Mouse (Mus musculus) left cerebral cortex, postnatal 4 days (tissue): ENCODE results near the gene Tspan33. TPM values are rescaled to one million over a fixed set of nuclear protein-coding genes. Genes with fewer than 3 reads are reported as not detected.
A peak's percentile ranks its signal among the peaks of the same experiment; 100 is the strongest.
"Not testable (repeated sequence)": the region's sequence is repeated elsewhere in the genome, so short reads cannot be mapped to it uniquely, and the experiment has no call there.

Source experiments
- DNase-seq: peaks from one replicate; pipeline ENCODE4 v3.0.0-alpha.2; 2022
- intact Hi-C: fragments of 180-260 bp; cut with DNase I; formaldehyde crosslinking; loops from one replicate; pipeline ENCODE4 v1.15.1; 2025
- total RNA-seq, 2 experiments: library from RNA; stranded (reverse); gene quantifications; 2 replicates each; pipeline ENCODE4 v1.2.3; 2021

Gene Tspan33
- total RNA-seq, 2 experiments from 2014 or later: 7.0 to 8.8 TPM

DNA sequence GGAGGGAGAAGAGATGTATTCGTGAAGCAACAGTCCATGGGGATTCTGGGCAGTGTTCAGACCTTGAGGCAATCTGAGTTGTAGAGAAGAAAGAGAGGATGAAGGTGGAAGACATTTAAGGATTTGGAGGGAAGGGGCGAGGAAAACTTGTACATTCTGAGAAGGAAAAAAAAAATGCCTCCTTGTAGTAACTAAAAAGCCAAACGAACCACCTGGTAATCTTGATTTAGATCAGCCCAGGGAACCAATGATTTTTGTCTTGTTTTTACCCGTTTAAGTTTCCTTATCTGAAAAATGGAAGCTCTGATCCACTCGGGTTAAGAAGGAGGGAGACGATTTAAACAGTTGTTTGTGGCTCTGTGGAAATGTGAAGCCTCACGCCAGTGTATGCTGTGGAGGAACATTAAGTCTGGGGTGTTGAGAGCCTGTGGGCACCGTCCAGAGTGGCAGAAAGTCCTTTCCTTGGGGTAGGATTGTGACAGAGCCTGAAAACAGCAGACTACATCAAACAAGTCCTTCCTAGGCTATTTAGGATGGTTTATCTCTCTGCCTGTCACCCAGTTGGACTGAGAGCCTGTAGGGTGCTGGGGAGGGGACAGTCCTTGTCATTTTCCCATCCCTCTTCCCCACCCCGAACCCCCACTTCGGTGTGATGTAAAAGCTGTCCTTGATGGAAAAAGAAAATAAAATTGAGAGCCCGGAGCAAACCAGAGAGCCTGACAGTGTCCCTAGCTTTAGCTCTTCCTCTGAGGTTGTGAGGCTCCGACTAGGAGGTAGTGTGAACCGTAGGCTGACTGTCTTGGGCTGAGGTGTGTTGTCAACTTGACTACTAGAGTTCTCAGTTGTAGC is 42.8 kb downstream of the Tspan33 start:
- intact Hi-C loops: no loop called here
- no peak for DNase-seq

DNA sequence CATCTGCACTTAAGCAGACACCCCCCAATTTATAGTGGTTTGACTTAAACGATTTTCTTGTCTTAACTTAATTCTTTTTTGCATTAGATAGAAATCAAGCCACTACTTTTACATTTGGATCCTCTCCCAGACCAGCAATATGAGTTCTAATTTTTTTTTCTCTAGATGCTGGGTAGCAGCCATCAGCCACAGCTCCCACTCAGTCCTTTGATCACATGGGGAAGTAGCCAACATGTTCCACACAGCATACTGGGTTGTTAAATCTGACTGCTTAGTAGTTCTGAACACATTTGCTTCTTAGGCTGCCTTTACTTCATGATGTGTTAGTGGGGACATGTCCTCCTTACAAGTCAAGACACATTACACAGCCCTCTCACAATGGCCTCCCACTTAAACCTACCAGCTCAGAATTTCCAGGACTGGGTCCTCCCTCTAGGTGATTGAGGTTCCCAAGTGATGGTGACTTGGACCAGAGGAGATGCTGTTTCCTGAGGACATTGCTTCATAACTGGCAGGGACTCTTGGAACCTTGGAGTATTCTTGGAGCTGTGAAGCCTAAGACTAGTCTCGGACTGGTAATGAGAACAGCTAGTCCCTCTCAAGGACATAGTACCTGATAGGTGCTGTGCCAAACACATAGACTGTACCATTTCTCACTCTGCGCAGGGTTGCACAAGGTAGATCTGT is 57.6 kb downstream of the Tspan33 start:
- intact Hi-C loops: no loop called here
- no peak for DNase-seq

DNA sequence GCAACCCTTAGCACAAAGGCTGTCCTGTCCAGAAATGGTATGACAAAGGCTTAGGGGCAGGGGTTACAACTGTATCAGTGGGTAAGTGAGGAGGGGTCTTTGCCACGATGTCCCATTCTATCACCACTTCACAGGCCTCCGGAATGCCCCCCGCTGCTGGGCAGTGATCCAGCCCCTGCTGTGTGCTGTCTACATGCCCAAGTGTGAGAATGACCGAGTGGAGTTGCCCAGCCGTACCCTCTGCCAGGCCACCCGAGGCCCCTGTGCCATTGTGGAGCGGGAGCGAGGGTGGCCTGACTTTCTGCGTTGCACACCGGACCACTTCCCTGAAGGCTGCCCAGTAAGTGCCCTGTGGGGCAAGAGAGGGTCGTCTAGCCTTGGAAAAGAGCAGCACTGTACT is 59.3 kb downstream of the Tspan33 start:
- intact Hi-C loops: no loop called here
- DNase-seq: peak; percentile 51

DNA sequence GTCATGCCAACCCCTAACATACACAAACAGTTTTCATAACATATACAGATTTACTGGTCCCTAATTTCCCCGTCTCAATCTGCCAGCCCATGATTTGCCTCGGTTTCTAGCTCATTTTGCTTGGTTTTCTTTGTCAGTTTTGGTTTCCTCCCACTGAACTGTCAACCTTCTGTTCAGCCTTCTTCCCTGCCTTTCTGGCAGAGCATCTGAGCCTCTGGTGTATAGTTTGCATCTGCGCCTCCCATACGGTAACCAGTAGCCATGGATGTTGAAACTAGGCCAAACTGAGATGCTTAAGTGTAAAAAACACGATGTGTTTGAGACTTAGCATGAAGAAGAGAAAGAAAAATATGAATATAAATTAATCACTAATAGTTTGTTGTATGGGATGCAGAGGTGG is 62.0 kb downstream of the Tspan33 start:
- DNase-seq: no peak
- intact Hi-C loops: no loop called here

DNA sequence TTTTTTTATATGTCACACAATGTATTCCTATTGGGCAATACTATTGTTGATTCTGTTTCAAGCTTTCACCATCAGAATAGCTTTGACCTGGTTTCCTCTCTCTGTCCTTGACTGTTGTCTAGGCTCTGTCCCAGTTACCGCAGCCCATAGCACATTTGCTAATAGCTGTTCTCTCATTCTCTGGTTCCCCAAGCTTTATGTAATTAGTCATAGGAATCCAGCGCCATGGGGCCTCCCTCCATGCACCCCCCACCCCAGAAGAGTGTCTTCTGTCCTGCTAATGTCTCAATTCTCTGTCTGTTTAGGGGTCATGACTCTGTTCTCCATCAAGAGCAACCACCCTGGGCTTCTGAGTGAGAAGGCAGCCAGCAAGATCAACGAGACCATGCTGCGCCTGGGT is 62.5 kb downstream of the Tspan33 start:
- intact Hi-C loops: no loop called here
- DNase-seq: no peak

DNA sequence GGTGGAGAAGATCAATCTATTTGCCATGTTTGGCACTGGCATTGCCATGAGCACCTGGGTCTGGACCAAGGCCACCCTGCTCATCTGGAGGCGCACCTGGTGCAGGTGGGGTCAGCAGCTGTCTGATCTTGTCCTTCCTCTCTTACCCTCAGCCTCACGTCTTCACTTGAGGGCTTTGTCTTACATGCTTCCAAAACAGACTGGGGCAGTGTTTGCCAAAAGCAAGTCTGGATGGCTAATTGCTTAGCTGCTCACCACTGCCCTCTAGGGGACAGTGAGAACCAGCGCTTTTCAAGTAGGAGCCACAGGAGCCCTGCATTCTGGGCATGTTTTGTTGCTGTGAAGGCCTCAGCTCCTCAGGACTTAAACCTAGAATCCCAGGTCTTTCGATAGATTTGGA is 64.4 kb downstream of the Tspan33 start:
- DNase-seq: peak; percentile 81
- intact Hi-C loops: no loop called here

DNA sequence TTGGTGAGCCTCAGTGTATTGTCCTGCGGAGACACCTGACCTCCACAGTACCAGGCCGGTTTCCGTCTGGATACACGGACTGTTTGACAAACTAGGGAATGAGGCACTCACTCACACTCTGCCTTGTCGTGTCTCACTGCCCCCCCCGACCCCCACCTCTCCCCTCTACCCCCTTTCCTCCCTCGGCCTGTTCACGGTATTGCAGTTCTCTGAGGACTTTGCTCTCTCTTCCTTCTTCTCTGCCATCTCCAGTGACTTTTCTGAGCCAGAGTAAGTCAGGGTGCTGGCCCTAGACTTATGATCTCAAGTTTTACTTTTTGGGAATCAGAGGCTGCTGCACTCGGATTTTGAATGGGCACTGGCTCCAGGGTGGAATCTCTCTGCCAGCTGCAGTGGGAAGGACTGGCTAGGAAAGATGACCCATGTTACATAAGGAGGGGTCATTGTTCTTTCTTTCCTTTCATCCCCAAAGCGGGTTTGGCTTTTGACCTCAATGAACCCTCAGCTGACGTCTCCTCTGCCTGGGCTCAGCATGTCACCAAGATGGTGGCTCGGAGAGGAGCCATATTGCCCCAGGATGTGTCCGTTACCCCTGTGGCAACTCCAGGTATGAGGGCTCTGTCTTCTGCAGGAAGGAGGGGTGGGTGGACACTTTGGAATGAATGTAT is 65.1 kb downstream of the Tspan33 start:
- intact Hi-C loops: no loop called here
- no peak for DNase-seq

DNA sequence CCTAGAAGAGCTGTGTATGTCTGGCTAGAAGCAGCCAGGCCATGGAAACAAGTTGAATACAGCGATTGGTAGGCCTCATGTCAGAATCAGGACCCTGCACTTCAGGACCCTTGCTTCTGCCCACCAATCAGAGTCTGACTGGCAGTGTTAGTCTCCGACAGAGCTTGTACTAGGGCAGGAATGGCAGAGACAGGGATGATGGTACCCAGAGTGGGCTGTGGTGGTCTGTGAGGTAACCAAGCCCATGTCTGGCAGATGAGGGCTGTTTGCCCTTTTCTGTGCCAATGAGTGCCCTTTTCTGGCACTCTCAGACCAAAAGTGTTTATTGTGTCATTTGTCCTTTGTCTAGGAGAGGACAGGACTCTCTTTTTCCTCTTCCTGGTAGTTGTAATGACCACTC is 66.4 kb downstream of the Tspan33 start:
- not testable (repeated sequence) for DNase-seq
- intact Hi-C loops: loop anchor here (10.0 kb wide), 1 partner anchor 54 kb away; no protein-coding TSS in a partner anchor

DNA sequence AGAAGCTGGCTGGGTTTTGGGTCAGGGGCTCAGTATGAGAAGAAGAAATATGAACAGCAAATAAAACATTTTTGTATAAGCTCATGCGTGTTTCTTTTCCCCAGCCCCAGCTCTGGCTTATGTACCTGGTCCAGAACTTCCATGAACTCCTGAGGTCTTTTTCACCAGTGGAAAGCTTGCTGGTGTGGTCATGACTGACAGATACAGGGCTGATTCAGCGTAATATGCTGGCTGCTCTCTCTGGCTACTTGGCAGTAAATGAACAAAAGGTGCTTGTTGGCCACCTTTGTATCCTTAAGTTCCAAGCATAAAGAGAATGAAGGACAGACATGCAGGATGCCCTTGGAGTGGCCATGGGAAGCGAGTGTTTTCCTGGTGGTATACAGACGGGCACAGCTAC is 67.3 kb downstream of the Tspan33 start:
- intact Hi-C loops: loop anchor here (10.0 kb wide), 1 partner anchor 54 kb away; no protein-coding TSS in a partner anchor
- no peak for DNase-seq

DNA sequence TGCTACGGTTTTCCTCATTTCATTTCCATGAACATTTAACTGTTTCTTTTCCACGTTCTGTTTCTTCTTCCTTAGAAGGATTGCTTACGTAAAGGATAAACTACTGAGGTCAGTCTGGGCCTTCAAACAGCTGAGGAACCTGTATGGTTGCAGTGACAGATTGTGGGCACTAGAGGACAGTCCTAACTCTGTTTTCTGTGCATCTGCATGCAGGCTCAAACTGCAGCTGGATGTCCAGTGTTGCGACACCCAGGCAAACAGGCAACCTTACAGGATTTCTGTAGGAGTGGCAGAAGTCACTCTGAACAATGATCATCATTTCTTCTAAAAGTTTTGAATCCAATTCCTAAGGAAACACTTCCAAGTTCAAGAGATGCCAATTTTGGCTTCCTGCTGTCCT is 68.5 kb downstream of the Tspan33 start:
- DNase-seq: no peak
- intact Hi-C loops: loop anchor here (10.0 kb wide), 1 partner anchor 52 kb away; no protein-coding TSS in a partner anchor

DNA sequence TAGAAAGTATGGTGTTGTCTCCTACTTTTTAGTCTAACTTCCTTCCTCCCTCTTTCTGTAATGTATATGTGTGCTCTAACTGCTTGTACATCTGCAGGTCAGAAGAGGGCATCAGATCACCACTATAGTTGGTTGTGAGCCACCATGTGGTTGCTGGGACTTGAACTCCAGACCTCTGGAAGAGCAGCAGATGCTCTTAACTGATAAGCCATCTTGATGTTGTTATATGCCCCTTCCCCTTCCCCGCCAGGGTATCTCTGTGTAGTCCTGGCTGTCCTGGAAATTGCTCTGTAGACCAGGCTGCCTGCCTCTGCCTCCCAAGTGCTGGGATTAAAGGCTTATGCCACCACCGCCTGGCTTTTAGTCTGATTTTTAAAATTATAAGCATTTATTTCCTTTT is 72.9 kb downstream of the Tspan33 start:
- intact Hi-C loops: loop anchor here (10.0 kb wide), 1 partner anchor 48 kb away; no protein-coding TSS in a partner anchor
- DNase-seq: no peak

Other genes starting within 250 kb of the Tspan33 start
- gene Atp6v1f, start 226.5 kb upstream of the Tspan33 start, total RNA-seq: 100 to 1,000 TPM; 183 to 190 TPM
- gene Atp6v1fnb, start 222.8 kb upstream of the Tspan33 start, total RNA-seq: under 1 TPM in 1 of 2 experiments, not detected in 1; 0.93 TPM
- 10 to 100 TPM; 20.6 to 23.8 TPM for gene Kcp, start 186.3 kb upstream of the Tspan33 start, total RNA-seq
- 1 to 10 TPM; 1.1 to 2.1 TPM for gene Irf5, start 167.6 kb upstream of the Tspan33 start, total RNA-seq
- 10 to 100 TPM; 92.3 to 97.2 TPM for gene Tnpo3, start 84.3 kb upstream of the Tspan33 start, total RNA-seq
- 10 to 100 TPM; 14.6 to 16.2 TPM for gene Smo, start 41.3 kb downstream of the Tspan33 start, total RNA-seq
- gene Ahcyl2, start 73.8 kb downstream of the Tspan33 start, total RNA-seq: 10 to 100 TPM; 51.3 to 54.1 TPM
- 1 to 10 TPM; 5.2 to 6.1 TPM for gene Strip2, start 222.8 kb downstream of the Tspan33 start, total RNA-seq